Mouse (Mus musculus): ENCODE data around the gene Ltbp1. TPM values are rescaled to one million over a fixed set of nuclear protein-coding genes. Genes with fewer than 3 reads are reported as not detected.

Ltbp1 gene
- polyA plus RNA-seq, 1 experiment from 2014 or later, result 8.5 TPM

- Histone ChIP-seq H3K36me3 (replicated peaks) (no peaks in the 10 kb centered on the region), H3K27me3 (replicated peaks; ENCODE audit: low read depth, poor library complexity, severe bottlenecking) (no peaks in the 10 kb centered on the region), H3K4me3 (no peak overlapping the region), H3K4me1 (peaks cover 8% of the 10 kb centered on the region), H3K27ac (replicated peaks) (no peak overlapping the region), H3K9me3 (no peaks in the 10 kb centered on the region)
- no peak for DNase-seq (ENCODE audit: low spot score)
- 83% methylated on average over 1 of the region's 1 CpGs for WGBS
Measured at GRCm38 (mm10) chr17:74984071-74984470, 21.3 kb upstream of the Ltbp1 start.

GRCm38 (mm10) chr17:74984681-74985080 lies 20.7 kb upstream of the Ltbp1 start:
- no peaks in the 10 kb centered on the region for H3K27me3 ChIP-seq (replicated peaks; ENCODE audit: low read depth, poor library complexity, severe bottlenecking)
- no peaks in the 10 kb centered on the region for H3K36me3 ChIP-seq (replicated peaks)
- no peak overlapping the region for H3K4me3 ChIP-seq
- H3K9me3 ChIP-seq, result peaks cover under 1% of the 10 kb centered on the region; the same call in 1 of the 2 replicates
- no peak for DNase-seq (ENCODE audit: low spot score)
- H3K27ac ChIP-seq (replicated peaks), result no peak overlapping the region
- peaks cover 8% of the 10 kb centered on the region for H3K4me1 ChIP-seq

- peak; percentile 34 for DNase-seq (ENCODE audit: low spot score)
- WGBS, result 37% methylated on average over 1 of the region's 1 CpGs
- Histone ChIP-seq H3K4me1 (peaks cover 10% of the 10 kb centered on the region), H3K27me3 (replicated peaks; ENCODE audit: low read depth, poor library complexity, severe bottlenecking) (no peaks in the 10 kb centered on the region), H3K36me3 (replicated peaks) (no peaks in the 10 kb centered on the region), H3K27ac (replicated peaks) (no peak overlapping the region), H3K4me3 (no peak overlapping the region), H3K9me3 (peaks cover 4% of the 10 kb centered on the region; the same call in 1 of the 2 replicates)
Measured at GRCm38 (mm10) chr17:74987067-74987466, 18.3 kb upstream of the Ltbp1 start.

- H3K4me1 ChIP-seq, result peaks cover 23% of the 10 kb centered on the region
- no peak for DNase-seq (ENCODE audit: low spot score)
- no peaks in the 10 kb centered on the region for H3K36me3 ChIP-seq (replicated peaks)
- no peak overlapping the region for H3K4me3 ChIP-seq
- H3K27me3 ChIP-seq (replicated peaks; ENCODE audit: low read depth, poor library complexity, severe bottlenecking), result no peaks in the 10 kb centered on the region
- 90% methylated on average over 4 of the region's 4 CpGs for WGBS
- peaks cover 4% of the 10 kb centered on the region; the same call in 1 of the 2 replicates for H3K9me3 ChIP-seq
- no peak overlapping the region for H3K27ac ChIP-seq (replicated peaks)
Measured at GRCm38 (mm10) chr17:74989691-74990090, 15.7 kb upstream of the Ltbp1 start.

GRCm38 (mm10) chr17:74990561-74990960 lies 14.8 kb upstream of the Ltbp1 start:
- H3K27me3 ChIP-seq (replicated peaks; ENCODE audit: low read depth, poor library complexity, severe bottlenecking), result no peaks in the 10 kb centered on the region
- H3K27ac ChIP-seq (replicated peaks), result no peak overlapping the region
- 76% methylated on average over 3 of the region's 3 CpGs for WGBS
- peaks cover 4% of the 10 kb centered on the region; the same call in 1 of the 2 replicates for H3K9me3 ChIP-seq
- no peaks in the 10 kb centered on the region for H3K36me3 ChIP-seq (replicated peaks)
- H3K4me1 ChIP-seq, result peaks cover 31% of the 10 kb centered on the region
- DNase-seq (ENCODE audit: low spot score), result no peak
- H3K4me3 ChIP-seq, result no peak overlapping the region

GRCm38 (mm10) chr17:74993726-74994581 lies 11.4 kb upstream of the Ltbp1 start:
- Histone ChIP-seq H3K4me3 (peak overlapping the region; percentile 52), H3K4me1 (peaks cover 25% of the 10 kb centered on the region), H3K27me3 (replicated peaks; ENCODE audit: low read depth, poor library complexity, severe bottlenecking) (no peaks in the 10 kb centered on the region), H3K36me3 (replicated peaks) (no peaks in the 10 kb centered on the region), H3K9me3 (peaks cover 4% of the 10 kb centered on the region; the same call in 1 of the 2 replicates), H3K27ac (replicated peaks) (peak overlapping the region; percentile 91)
- WGBS, result 3% methylated on average over 26 of the region's 26 CpGs
- DNase-seq (ENCODE audit: low spot score), result peak; percentile 89

GRCm38 (mm10) chr17:74994582-74994893 lies 10.8 kb upstream of the Ltbp1 start:
- Histone ChIP-seq H3K36me3 (replicated peaks) (no peaks in the 10 kb centered on the region), H3K27me3 (replicated peaks; ENCODE audit: low read depth, poor library complexity, severe bottlenecking) (no peaks in the 10 kb centered on the region), H3K27ac (replicated peaks) (peak overlapping the region; percentile 91), H3K4me1 (peaks cover 25% of the 10 kb centered on the region), H3K9me3 (peaks cover 4% of the 10 kb centered on the region; the same call in 1 of the 2 replicates), H3K4me3 (peak overlapping the region; percentile 52)
- WGBS, result under 1% methylated on average over 4 of the region's 4 CpGs
- DNase-seq (ENCODE audit: low spot score), result peak; percentile 41

- Histone ChIP-seq H3K4me3 (peak overlapping the region; percentile 52; the same call in 1 of the 2 replicates), H3K9me3 (no peaks in the 10 kb centered on the region), H3K27me3 (replicated peaks; ENCODE audit: low read depth, poor library complexity, severe bottlenecking) (no peaks in the 10 kb centered on the region), H3K4me1 (peaks cover 25% of the 10 kb centered on the region), H3K36me3 (replicated peaks) (no peaks in the 10 kb centered on the region), H3K27ac (replicated peaks) (peak overlapping the region; percentile 91)
- peak; percentile 30 for DNase-seq (ENCODE audit: low spot score)
- WGBS, result 39% methylated on average over 3 of the region's 3 CpGs
Measured at GRCm38 (mm10) chr17:74995266-74995665, 10.1 kb upstream of the Ltbp1 start.

- H3K27me3 ChIP-seq (replicated peaks; ENCODE audit: low read depth, poor library complexity, severe bottlenecking), result no peaks in the 10 kb centered on the region
- no peaks in the 10 kb centered on the region for H3K36me3 ChIP-seq (replicated peaks)
- H3K4me3 ChIP-seq, result no peak overlapping the region
- no peaks in the 10 kb centered on the region for H3K9me3 ChIP-seq
- 84% methylated on average over 2 of the region's 2 CpGs for WGBS
- no peak for DNase-seq (ENCODE audit: low spot score)
- H3K4me1 ChIP-seq, result peaks cover 6% of the 10 kb centered on the region
- no peak overlapping the region for H3K27ac ChIP-seq (replicated peaks)
Measured at GRCm38 (mm10) chr17:75000066-75000465, 5.3 kb upstream of the Ltbp1 start.

- H3K4me1 ChIP-seq, result peaks cover 20% of the 10 kb centered on the region
- H3K4me3 ChIP-seq, result peak overlapping the region; percentile 95
- DNase-seq (ENCODE audit: low spot score), result peak; percentile 92
- H3K9me3 ChIP-seq, result no peaks in the 10 kb centered on the region
- H3K27ac ChIP-seq (replicated peaks), result peak overlapping the region; percentile 94
- no peaks in the 10 kb centered on the region; the same call in 1 of the 2 replicates for H3K36me3 ChIP-seq (replicated peaks)
- H3K27me3 ChIP-seq (replicated peaks; ENCODE audit: low read depth, poor library complexity, severe bottlenecking), result peaks cover 13% of the 10 kb centered on the region
- WGBS, result under 1% methylated on average over 11 of the region's 11 CpGs
Measured at GRCm38 (mm10) chr17:75004820-75005219, 548 bp upstream of the Ltbp1 start.

- Histone ChIP-seq H3K36me3 (replicated peaks) (peaks cover 1% of the 10 kb centered on the region; the same call in 1 of the 2 replicates), H3K4me1 (peaks cover 20% of the 10 kb centered on the region), H3K9me3 (no peaks in the 10 kb centered on the region), H3K27ac (replicated peaks) (peak overlapping the region; percentile 94), H3K4me3 (peak overlapping the region; percentile 95), H3K27me3 (replicated peaks; ENCODE audit: low read depth, poor library complexity, severe bottlenecking) (peaks cover 13% of the 10 kb centered on the region)
- under 1% methylated on average over 94 of the region's 94 CpGs for WGBS
- DNase-seq (ENCODE audit: low spot score), result peak; percentile 82
Measured at GRCm38 (mm10) chr17:75005685-75006680, 615 bp downstream of the Ltbp1 start.

GRCm38 (mm10) chr17:75010955-75011354 lies 5.6 kb downstream of the Ltbp1 start:
- Histone ChIP-seq H3K4me3 (no peak overlapping the region), H3K27ac (replicated peaks) (no peak overlapping the region), H3K4me1 (peaks cover 35% of the 10 kb centered on the region), H3K36me3 (replicated peaks) (peaks cover 2% of the 10 kb centered on the region; the same call in 1 of the 2 replicates), H3K9me3 (no peaks in the 10 kb centered on the region), H3K27me3 (replicated peaks; ENCODE audit: low read depth, poor library complexity, severe bottlenecking) (peaks cover 13% of the 10 kb centered on the region)
- WGBS, result 83% methylated on average over 6 of the region's 6 CpGs
- DNase-seq (ENCODE audit: low spot score), result no peak
